Mouse (Mus musculus): ENCODE results near the gene Reep3. TPM values are rescaled to one million over a fixed set of nuclear protein-coding genes. Genes with fewer than 3 reads are reported as not detected.
"Not testable (repeated sequence)": the region's sequence is repeated elsewhere in the genome, so short reads cannot be mapped to it uniquely, and the experiment has no call there.

The Reep3 gene
- total RNA-seq, 4 experiments from 2014 or later, result 20.1 to 23.5 (median 21.3) TPM

GRCm38 (mm10) chr10:67018875-67019274 is 77.9 kb downstream of the Reep3 start:
- no peak for DNase-seq (ENCODE audit: low spot score in 2 of 2)

GRCm38 (mm10) chr10:67017891-67018290 is 78.9 kb downstream of the Reep3 start:
- no peak for DNase-seq (ENCODE audit: low spot score in 2 of 2)

GRCm38 (mm10) chr10:67017315-67017714 is 79.4 kb downstream of the Reep3 start:
- DNase-seq (ENCODE audit: low spot score in 2 of 2), result no peak

- no peak for DNase-seq (ENCODE audit: low spot score in 2 of 2)
Observed at GRCm38 (mm10) chr10:67016615-67017278, 80.0 kb downstream of the Reep3 start.

- DNase-seq (ENCODE audit: low spot score in 2 of 2), result no peak
Observed at GRCm38 (mm10) chr10:67014746-67015145, 82.0 kb downstream of the Reep3 start.

GRCm38 (mm10) chr10:67010521-67010920 is 86.2 kb downstream of the Reep3 start:
- DNase-seq (ENCODE audit: low spot score in 2 of 2), result no peak

GRCm38 (mm10) chr10:67004527-67005042 is 92.2 kb downstream of the Reep3 start:
- DNase-seq (ENCODE audit: low spot score in 2 of 2), result no peak

- DNase-seq (ENCODE audit: low spot score in 2 of 2), result peak in 1 of 2 experiments; percentile 29
Observed at GRCm38 (mm10) chr10:67003743-67004526, 92.8 kb downstream of the Reep3 start.

GRCm38 (mm10) chr10:67003009-67003742 is 93.6 kb downstream of the Reep3 start:
- peak in 1 of 2 experiments; percentile 34 for DNase-seq (ENCODE audit: low spot score in 2 of 2)

GRCm38 (mm10) chr10:67002207-67003008 is 94.3 kb downstream of the Reep3 start:
- peak in 1 of 2 experiments; percentile 23 for DNase-seq (ENCODE audit: low spot score in 2 of 2)

GRCm38 (mm10) chr10:67000958-67001615 is 95.7 kb downstream of the Reep3 start:
- DNase-seq (ENCODE audit: low spot score in 2 of 2), result not testable (repeated sequence)

GRCm38 (mm10) chr10:67000136-67000535 is 96.6 kb downstream of the Reep3 start:
- no peak for DNase-seq (ENCODE audit: low spot score in 2 of 2)

GRCm38 (mm10) chr10:66998770-66999169 is 98.0 kb downstream of the Reep3 start:
- DNase-seq (ENCODE audit: low spot score in 2 of 2), result no peak

- no peak for DNase-seq (ENCODE audit: low spot score in 2 of 2)
Observed at GRCm38 (mm10) chr10:66995181-66995580, 101.6 kb downstream of the Reep3 start.

- DNase-seq (ENCODE audit: low spot score in 2 of 2), result no peak
Observed at GRCm38 (mm10) chr10:66994469-66994868, 102.3 kb downstream of the Reep3 start.

GRCm38 (mm10) chr10:66992591-66992990 is 104.2 kb downstream of the Reep3 start:
- no peak for DNase-seq (ENCODE audit: low spot score in 2 of 2)

- no peak for DNase-seq (ENCODE audit: low spot score in 2 of 2)
Observed at GRCm38 (mm10) chr10:66990506-66990905, 106.2 kb downstream of the Reep3 start.

- no peak for DNase-seq (ENCODE audit: low spot score in 2 of 2)
Observed at GRCm38 (mm10) chr10:66983043-66983442, 113.7 kb downstream of the Reep3 start.

GRCm38 (mm10) chr10:66978215-66978614 is 118.5 kb downstream of the Reep3 start:
- no peak for DNase-seq (ENCODE audit: low spot score in 2 of 2)

- no peak for DNase-seq (ENCODE audit: low spot score in 2 of 2)
Observed at GRCm38 (mm10) chr10:66977093-66977492, 119.7 kb downstream of the Reep3 start.
